Mouse (Mus musculus) lung, embryonic 14.5 days (tissue): ENCODE measurements around the gene Grm4. TPM values are rescaled to one million over a fixed set of nuclear protein-coding genes. Genes with fewer than 3 reads are reported as not detected.

Source experiments
- ATAC-seq: fragments of 200-750 bp; cut with Nextera tagmentation; 2 replicates; pipeline ENCODE4 v1.8.0; 2017; ENCODE audit warnings: mild to moderate bottlenecking, moderate TSS enrichment, moderate library complexity; ENCODE audit not compliant: insufficient read depth
- DNase-seq: peaks from one replicate; pipeline ENCODE4 v3.0.0-alpha.2; 2015
- H3K27ac ChIP-seq: fragments of 300-500 bp; sonication (generic); 2 replicates; pipeline ENCODE4 v1.5.1; 2014; ENCODE audit warnings: low read depth, mild to moderate bottlenecking, moderate library complexity
- H3K27me3 ChIP-seq: fragments of 300-500 bp; sonication (generic); 2 replicates; pipeline ENCODE4 v1.6.1; 2014; ENCODE audit warnings: low read length, control low read depth; ENCODE audit not compliant: insufficient read depth
- H3K36me3 ChIP-seq: fragments of 300-500 bp; sonication (generic); 2 replicates; pipeline ENCODE4 v1.6.1; 2014; ENCODE audit warnings: control low read depth; ENCODE audit not compliant: insufficient read depth
- H3K4me1 ChIP-seq: fragments of 300-500 bp; sonication (generic); 2 replicates; pipeline ENCODE4 v1.6.1; 2014; ENCODE audit warnings: antibody characterized with exemption, control low read depth; ENCODE audit not compliant: insufficient read depth
- H3K4me2 ChIP-seq: fragments of 300-500 bp; sonication (generic); 2 replicates; pipeline ENCODE4 v1.6.1; 2014; ENCODE audit warnings: mild to moderate bottlenecking
- H3K4me3 ChIP-seq: fragments of 300-500 bp; sonication (generic); 2 replicates; pipeline ENCODE4 v1.5.1; 2014; ENCODE audit warnings: low read depth, low read length
- H3K9ac ChIP-seq: fragments of 300-500 bp; sonication (generic); 2 replicates; pipeline ENCODE4 v1.6.1; 2014
- H3K9me3 ChIP-seq: fragments of 300-500 bp; sonication (generic); 2 replicates; pipeline ENCODE4 v1.6.1; 2016; ENCODE audit warnings: low read depth, low read length, control low read depth
- CTCF ChIP-seq: IDR thresholded peaks from 2 replicates; pipeline ENCODE4 v1.5.1; 2016; ENCODE audit warnings: antibody characterized with exemption, low read depth
- WGBS: fragments of 180-500 bp; shearing (Covaris S2); extraction: QIAGEN DNeasy Blood & Tissue Kit; methylation state at CpG from one replicate; pipeline ENCODE4 v1.1.7; 2014; 5-methylcytosine and 5-hydroxymethylcytosine counted together
- polyA plus RNA-seq: library from polyadenylated mRNA; unstranded; fragments of >200 nt; fragmentation: Nextera tagmentation; extraction: Ambion mirVana; gene quantifications from 2 replicates; pipeline ENCODE4 v1.2.1, GENCODE M21; 2014

Grm4 gene
- polyA plus RNA-seq, 1 experiment from 2014 or later, result 0.05 TPM

- Histone ChIP-seq H3K27ac (no peak overlapping the region), H3K4me3 (no peak overlapping the region), H3K36me3 (no peaks in the 10 kb centered on the region), H3K4me1 (no peaks in the 10 kb centered on the region), H3K9ac (no peak overlapping the region), H3K27me3 (no peaks in the 10 kb centered on the region), H3K4me2 (no peak overlapping the region), H3K9me3 (no peaks in the 10 kb centered on the region)
- TF ChIP-seq CTCF, result no peak
- 70% methylated on average over 5 of the region's 5 CpGs for WGBS
- no peak for ATAC-seq
- DNase-seq, result no peak
These were observed 112.2 kb downstream of the Grm4 start for GRCm38 (mm10) chr17:27409006-27409405.

- WGBS, result 48% methylated on average over 5 of the region's 5 CpGs
- no peak for ATAC-seq
These were observed 112.7 kb downstream of the Grm4 start for GRCm38 (mm10) chr17:27408531-27408930.

GRCm38 (mm10) chr17:27406956-27407355 is 114.2 kb downstream of the Grm4 start:
- Histone ChIP-seq H3K4me3 (no peak overlapping the region), H3K36me3 (no peaks in the 10 kb centered on the region), H3K4me2 (no peak overlapping the region), H3K27me3 (no peaks in the 10 kb centered on the region), H3K9ac (no peak overlapping the region), H3K4me1 (no peaks in the 10 kb centered on the region), H3K9me3 (no peaks in the 10 kb centered on the region), H3K27ac (no peak overlapping the region)
- DNase-seq, result no peak
- ATAC-seq, result no peak
- TF ChIP-seq CTCF, result no peak
- 72% methylated on average over 4 of the region's 4 CpGs for WGBS

More at GRCm38 (mm10) chr17:27408531-27408930, 112.7 kb downstream of the Grm4 start:
- DNase-seq, result no peak
- no peak for TF ChIP-seq CTCF
- no peaks in the 10 kb centered on the region for H3K9me3 ChIP-seq
- H3K9ac ChIP-seq, result no peak overlapping the region
- no peaks in the 10 kb centered on the region for H3K36me3 ChIP-seq
- no peak overlapping the region for H3K4me3 ChIP-seq
- no peaks in the 10 kb centered on the region for H3K4me1 ChIP-seq
- H3K27ac ChIP-seq, result no peak overlapping the region
- no peak overlapping the region for H3K4me2 ChIP-seq
- no peaks in the 10 kb centered on the region for H3K27me3 ChIP-seq

GRCm38 (mm10) chr17:27405376-27406024 is 115.7 kb downstream of the Grm4 start:
- no peak for ATAC-seq

GRCm38 (mm10) chr17:27401200-27401599 is 120.0 kb downstream of the Grm4 start:
- WGBS, result 27% methylated on average over 13 of the region's 13 CpGs
- ATAC-seq (no peak), DNase-seq (no peak)
- no peaks in the 10 kb centered on the region for H3K9me3 ChIP-seq
- TF ChIP-seq CTCF, result no peak
- no peak overlapping the region for H3K9ac ChIP-seq
- H3K36me3 ChIP-seq, result no peaks in the 10 kb centered on the region
- no peak overlapping the region for H3K4me2 ChIP-seq
- H3K4me3 ChIP-seq, result no peak overlapping the region
- H3K27me3 ChIP-seq, result no peaks in the 10 kb centered on the region
- no peaks in the 10 kb centered on the region for H3K4me1 ChIP-seq
- no peak overlapping the region for H3K27ac ChIP-seq

More at GRCm38 (mm10) chr17:27405376-27406024, 115.7 kb downstream of the Grm4 start:
- no peaks in the 10 kb centered on the region for H3K4me1 ChIP-seq
- no peaks in the 10 kb centered on the region for H3K36me3 ChIP-seq
- H3K9ac ChIP-seq, result no peak overlapping the region
- no peak overlapping the region for H3K4me3 ChIP-seq
- H3K27me3 ChIP-seq, result no peaks in the 10 kb centered on the region
- H3K9me3 ChIP-seq, result no peaks in the 10 kb centered on the region
- no peak for TF ChIP-seq CTCF
- no peak for DNase-seq
- no peak overlapping the region for H3K4me2 ChIP-seq
- H3K27ac ChIP-seq, result no peak overlapping the region
- WGBS, result 85% methylated on average over 19 of the region's 19 CpGs

GRCm38 (mm10) chr17:27393931-27394330 is 127.3 kb downstream of the Grm4 start:
- H3K9ac ChIP-seq, result no peak overlapping the region
- DNase-seq (no peak), ATAC-seq (no peak)
- no peak overlapping the region for H3K4me2 ChIP-seq
- WGBS, result 73% methylated on average over 5 of the region's 5 CpGs
- H3K4me3 ChIP-seq, result no peak overlapping the region
- no peak overlapping the region for H3K27ac ChIP-seq
- no peak for TF ChIP-seq CTCF
- H3K27me3 ChIP-seq, result no peaks in the 10 kb centered on the region
- no peaks in the 10 kb centered on the region for H3K36me3 ChIP-seq
- H3K4me1 ChIP-seq, result no peaks in the 10 kb centered on the region
- no peaks in the 10 kb centered on the region for H3K9me3 ChIP-seq

GRCm38 (mm10) chr17:27393432-27393831 is 127.8 kb downstream of the Grm4 start:
- no peak for DNase-seq
- Histone ChIP-seq H3K4me2 (no peak overlapping the region), H3K27me3 (no peaks in the 10 kb centered on the region), H3K27ac (no peak overlapping the region), H3K4me1 (no peaks in the 10 kb centered on the region), H3K4me3 (no peak overlapping the region), H3K36me3 (no peaks in the 10 kb centered on the region), H3K9me3 (no peaks in the 10 kb centered on the region), H3K9ac (no peak overlapping the region)
- ATAC-seq, result no peak
- 85% methylated on average over 4 of the region's 4 CpGs for WGBS
- TF ChIP-seq CTCF, result peak; percentile 27; the same call in 1 of the 2 replicates
